ENCODE assay signal across 7 mouse cellular contexts in the genomic region with DNA sequence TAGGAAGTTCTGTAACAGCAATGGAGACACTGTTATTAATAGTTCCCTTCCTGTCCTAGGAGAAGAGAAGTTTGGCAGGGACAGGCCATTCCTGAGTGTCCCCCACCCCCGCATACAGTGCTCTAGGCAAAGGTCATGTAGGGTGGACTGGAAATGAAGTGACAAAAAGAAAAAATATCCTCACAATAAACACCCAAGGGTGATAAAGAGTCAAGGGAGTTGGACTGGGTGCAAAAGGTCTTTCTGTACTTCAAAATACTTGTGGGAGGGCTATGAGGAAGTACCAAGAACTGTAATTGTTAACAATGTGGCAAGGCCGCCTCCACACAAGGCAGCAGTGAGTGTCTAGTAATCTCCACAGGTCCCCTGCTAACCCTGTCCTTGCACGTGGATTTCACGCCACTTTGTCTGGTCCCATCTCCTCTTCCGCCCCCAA. TPM values are rescaled to one million over a fixed set of nuclear protein-coding genes. Genes with fewer than 3 reads are reported as not detected.
DNase-seq lines count a peak whose midpoint lies in the region; TF ChIP-seq lines count a peak whose summit lies in the region.

No protein-coding gene starts in this region.

- TF ChIP-seq CTCF in MEL (IDR thresholded peaks at IDR 0.05 in 2 of 3, conservative IDR thresholded peaks at IDR 0.05 in 1 of 3; ENCODE audit: control insufficient read depth in 1 of 3, insufficient read depth in 1 of 3, low read depth in 2 of 3, low read length in 3 of 3, poor library complexity in 1 of 3, severe bottlenecking in 1 of 3) = no peak
- no peak for TF ChIP-seq CTCF in brain, embryonic 14.5 days (IDR thresholded peaks at IDR 0.05; ENCODE audit: borderline replicate concordance, extremely low read depth, insufficient read depth, insufficient read length)
- no peak for TF ChIP-seq CTCF in lung, adult 2 months (IDR thresholded peaks at IDR 0.05; ENCODE audit: insufficient read depth, low read length)
- no peak for TF ChIP-seq CTCF in small intestine, adult 2 months (IDR thresholded peaks at IDR 0.05; ENCODE audit: extremely low read depth, insufficient read length, insufficient replicate concordance, low read depth, low read length)

- no peak for TF ChIP-seq RAD21 in MEL (IDR thresholded peaks at IDR 0.05; ENCODE audit: low read depth, low read length)

- H3K79me2 ChIP-seq in MEL (ENCODE audit: control insufficient read depth, insufficient read depth, low read length, poor library complexity) = peaks cover 32% of the 10 kb centered on the region

- no peaks in the 10 kb centered on the region for H3K27me3 ChIP-seq in MEL (ENCODE audit: control insufficient read depth in 1 of 2, insufficient read depth in 2 of 2, low read length in 2 of 2)
- H3K27me3 ChIP-seq in small intestine, adult 2 months (ENCODE audit: control insufficient read depth, insufficient read depth, low read length) = no peaks in the 10 kb centered on the region

- TF ChIP-seq POLR2A in MEL (IDR thresholded peaks at IDR 0.05; ENCODE audit: control insufficient read depth in 1 of 2, insufficient read depth in 1 of 2, low read depth in 1 of 2, low read length in 2 of 2, poor library complexity in 1 of 2) = no peak
- TF ChIP-seq POLR2A in brain, embryonic 14.5 days (IDR thresholded peaks at IDR 0.05; ENCODE audit: borderline replicate concordance, extremely low read depth, insufficient read depth, insufficient read length, poor library complexity, severe bottlenecking) = no peak
- no peak for TF ChIP-seq POLR2A in lung, adult 2 months (IDR thresholded peaks at IDR 0.05; ENCODE audit: borderline replicate concordance, extremely low read depth, low read depth, low read length)
- TF ChIP-seq POLR2A in small intestine, adult 2 months (IDR thresholded peaks at IDR 0.05; ENCODE audit: low read depth, low read length) = no peak

- H3K4me3 ChIP-seq in MEL (ENCODE audit: control insufficient read depth in 1 of 2, insufficient read depth in 1 of 2, low read depth in 2 of 2, low read length in 2 of 2) = peak overlapping the region; percentile 61 to 79
- peak overlapping the region; percentile 6 for H3K4me3 ChIP-seq in lung, adult 2 months (replicated peaks; ENCODE audit: extremely low read depth, low read depth, low read length)
- H3K4me3 ChIP-seq in small intestine, adult 2 months (ENCODE audit: low read depth, low read length) = no peak overlapping the region

- no peaks in the 10 kb centered on the region for H3K9me3 ChIP-seq in MEL (replicated peaks; ENCODE audit: insufficient read depth, low read length)

- DNase-seq in MEL (ENCODE audit: low read depth, low spot score) = peak; percentile 70
- DNase-seq in brain, embryonic 14.5 days (ENCODE audit: low read depth) = peak; percentile 13
- peak; percentile 54 to 65 for DNase-seq in heart, adult 18-20 months
- peak; percentile 43 for DNase-seq in kidney, adult 11 months
- DNase-seq in lung, adult 2 months = peak; percentile 35
- no peak for DNase-seq in left cerebral cortex, postnatal 36 days (ENCODE audit: low spot score in 2 of 2)

- no peak for TF ChIP-seq EP300 in MEL (IDR thresholded peaks at IDR 0.05; ENCODE audit: low read depth in 1 of 2, low read length in 2 of 2)

- H3K27ac ChIP-seq in MEL (ENCODE audit: control insufficient read depth, low read depth, low read length) = peak overlapping the region; percentile 84
- H3K27ac ChIP-seq in small intestine, adult 2 months (ENCODE audit: insufficient read depth, low read depth, low read length) = peak overlapping the region; percentile 98

- WGBS in lung, adult 2 months = 36% methylated on average over 5 of the region's 5 CpGs
- WGBS in small intestine, adult 2 months = 22% methylated on average over 5 of the region's 5 CpGs

- peaks cover 0 to 2% of the 10 kb centered on the region in 2 experiments; a peak in 2 of 4 replicates for H3K4me1 ChIP-seq in MEL (ENCODE audit: control insufficient read depth in 1 of 2, insufficient read depth in 2 of 2, low read length in 2 of 2)
- H3K4me1 ChIP-seq in lung, adult 2 months (ENCODE audit: control insufficient read depth, insufficient read depth, low read length) = peaks cover 4% of the 10 kb centered on the region; the same call in 1 of the 2 replicates
- peaks cover 2% of the 10 kb centered on the region; the same call in 1 of the 2 replicates for H3K4me1 ChIP-seq in small intestine, adult 2 months (ENCODE audit: control insufficient read depth, insufficient read depth, insufficient read length, low read length)

- intact Hi-C loops in left cerebral cortex, postnatal 36 days (cut with DNase I) = loop anchor here (5.0 kb wide), 1 partner anchor 116 kb away; no protein-coding TSS in a partner anchor

- H3K36me3 ChIP-seq in MEL (ENCODE audit: control insufficient read depth in 1 of 2, insufficient read depth in 2 of 2, low read length in 2 of 2) = peaks cover 0 to 10% of the 10 kb centered on the region in 2 experiments; a peak in 2 of 4 replicates
- no peaks in the 10 kb centered on the region for H3K36me3 ChIP-seq in small intestine, adult 2 months (ENCODE audit: control insufficient read depth, insufficient read depth, low read length)

- H3K9ac ChIP-seq in MEL (ENCODE audit: control insufficient read depth, low read depth, low read length, poor library complexity, severe bottlenecking) = peak overlapping the region; percentile 99

TF ChIP-seq in MEL, 35 proteins besides CTCF, POLR2A, EP300 and RAD21:
- TF ChIP-seq ELF1 (IDR thresholded peaks at IDR 0.05; ENCODE audit: low read depth, low read length) (no peak), MYC (IDR thresholded peaks at IDR 0.05; ENCODE audit: low read depth, low read length) (peak; percentile 71), MXI1 (IDR thresholded peaks at IDR 0.05; ENCODE audit: low read depth, low read length) (peak; percentile 85), TAL1 (IDR thresholded peaks at IDR 0.05; ENCODE audit: low read length) (no peak), MAX (IDR thresholded peaks at IDR 0.05; ENCODE audit: low read length) (0 out of 2 replicates have a peak, but pooled peaks have one; percentile 46), TCF12 (IDR thresholded peaks at IDR 0.05; ENCODE audit: low read depth, low read length) (0 out of 2 replicates have a peak, but pooled peaks have one; percentile 8), SIN3A (IDR thresholded peaks at IDR 0.05; ENCODE audit: low read length) (peak; percentile 43; the same call in 1 of the 2 replicates), TBP (IDR thresholded peaks at IDR 0.05; ENCODE audit: low read depth, low read length) (0 out of 2 replicates have a peak, but pooled peaks have one; percentile 30)
TF ChIP-seq in MEL: peak in this region for 6.

RNA-seq across cellular contexts. Expression of gene Stag2, which starts 1.1 kb away (rescaled TPM):
- 22.9 and 29.3 TPM in 2 replicates for total RNA-seq in MEL (2012; rRNA removed)
- 10 to 100 TPM in 1 of 2 experiments, not detected in 1; 18.0 TPM for polyA plus RNA-seq in MEL (2012; ENCODE audit: insufficient read depth in 1 of 2, insufficient read length in 2 of 2, low read depth in 1 of 2, low replicate concordance in 2 of 2, missing spikeins in 1 of 2)
- polyA plus RNA-seq in brain, embryonic 14.5 days (2012; rRNA removed) = 25.8 and 28.4 TPM in 2 replicates
- 10 to 100 TPM; 37.9 to 41.0 TPM for total RNA-seq in heart, adult 18-20 months (2021)
- 6.9 and 12.2 TPM in 2 replicates for polyA plus RNA-seq in lung, adult 2 months (2012; rRNA removed)
- polyA plus RNA-seq in small intestine, adult 2 months (2012; rRNA removed) = 1.1 and 2.1 TPM in 2 replicates
- 10 to 100 TPM; 45.5 to 54.0 TPM for total RNA-seq in left cerebral cortex, postnatal 36 days (2021)

Comparison
In these comparisons a context has a peak if more than half of its experiments do, and no peak if none do; other contexts are left out.
1. DNase-seq: peak in MEL (single experiment), brain, embryonic 14.5 days (single experiment), heart, adult 18-20 months (2 of 2), kidney, adult 11 months (single experiment) and lung, adult 2 months (single experiment); none in left cerebral cortex, postnatal 36 days (0 of 2).